ENCODE assay signal across 10 mouse cellular contexts in genomic region chr13:60364778-60365672, GRCm38 (mm10).
DNase-seq lines count a peak whose midpoint lies in the region; ATAC-seq lines count a peak whose summit lies in the region.
"Had no signal": no experiment of that assay in that cellular context is flagged by ENCODE, and none has a peak within 500 bp of the region (broad histone marks: within the 10 kb centered on the region; RNA-seq: fewer than 3 reads in every experiment).

No protein-coding gene starts in this region.

- no peak overlapping the region for H3K9ac ChIP-seq in limb, embryonic 12.5 days (replicated peaks)

- ATAC-seq in limb, embryonic 12.5 days (ENCODE audit: insufficient number of reproducible peaks, insufficient read depth, low FRiP score, low TSS enrichment, low read depth): peak; percentile 94

- DNase-seq in embryo, embryonic 10 days (ENCODE audit: low spot score): peak; percentile 50
- no peak for DNase-seq in embryo, embryonic 9.5 days (ENCODE audit: extremely low spot score)
- peak; percentile 38 for DNase-seq in MN1 (ENCODE audit: low spot score)
- DNase-seq in heart, postnatal 10 days: peak; percentile 31 to 35
- no peak for DNase-seq in left cerebral cortex, adult 18-20 months (ENCODE audit: low spot score in 2 of 2)
- DNase-seq in layer of hippocampus, postnatal 10 days (ENCODE audit: low spot score in 2 of 2): no peak
- no peak for DNase-seq in spleen, adult 18-20 months

- H3K27me3 ChIP-seq in limb, embryonic 12.5 days: no peaks in the 10 kb centered on the region
- H3K27me3 ChIP-seq: megakaryocyte, embryonic 14.5 days had no signal

- H3K36me3 ChIP-seq in limb, embryonic 12.5 days: no peaks in the 10 kb centered on the region

- peak overlapping the region; percentile 87 for H3K27ac ChIP-seq in limb, embryonic 12.5 days
- H3K27ac ChIP-seq: heart, adult 2 months had no signal

- H3K4me2 ChIP-seq in limb, embryonic 12.5 days: peak overlapping the region; percentile 23

- H3K4me3 ChIP-seq in limb, embryonic 12.5 days (replicated peaks): no peak overlapping the region
- H3K4me3 ChIP-seq: heart, adult 2 months; megakaryocyte, embryonic 14.5 days had no signal

- 0 out of 2 replicates have a peak, but pooled peaks cover 3% of the 10 kb centered on the region for H3K9me3 ChIP-seq in limb, embryonic 12.5 days
- H3K9me3 ChIP-seq: megakaryocyte, embryonic 14.5 days had no signal

- 20% methylated on average over 13 of the region's 13 CpGs for WGBS in limb, embryonic 12.5 days

- intact Hi-C loops in heart, postnatal 10 days (cut with DNase I): no loop called here

- peaks cover 47% of the 10 kb centered on the region for H3K4me1 ChIP-seq in limb, embryonic 12.5 days (replicated peaks)
- H3K4me1 ChIP-seq: megakaryocyte, embryonic 14.5 days had no signal

Comparison
In these comparisons a context has a peak if more than half of its experiments do, and no peak if none do; other contexts are left out.
1. DNase-seq: peak in embryo, embryonic 10 days (single experiment), MN1 (single experiment) and heart, postnatal 10 days (2 of 2); none in embryo, embryonic 9.5 days (single experiment), left cerebral cortex, adult 18-20 months (0 of 2), layer of hippocampus, postnatal 10 days (0 of 2) and spleen, adult 18-20 months (0 of 2).